Mouse (Mus musculus) CH12.LX (cell line): ENCODE results near the gene Rbm47. TPM values are rescaled to one million over a fixed set of nuclear protein-coding genes. Genes with fewer than 3 reads are reported as not detected.

Experiments used
- DNase-seq: peaks from one replicate; pipeline ENCODE4 v3.0.0-alpha.2; 2013; ENCODE audit errors: extremely low read depth
- H3K27ac ChIP-seq: 2 replicates; pipeline ENCODE4 v1.5.1; 2012; ENCODE audit warnings: low read depth, mild to moderate bottlenecking, control low read depth, moderate library complexity; ENCODE audit not compliant: insufficient read depth
- H3K27me3 ChIP-seq: replicated peaks from 2 replicates; pipeline ENCODE3; 2012; ENCODE audit warnings: inconsistent platforms
- H3K36me3 ChIP-seq, 2 experiments: replicated peaks in 1 of 2; 2 replicates each; pipeline versions ENCODE3 to v1.6.1; 2012; ENCODE audit warnings: inconsistent platforms in 1 of 2, low read length in 1 of 2, mild to moderate bottlenecking in 1 of 2, mixed read lengths in 1 of 2, moderate library complexity in 1 of 2; ENCODE audit not compliant: control insufficient read depth in 1 of 2, insufficient read depth in 1 of 2
- H3K4me1 ChIP-seq, 2 experiments: 2 replicates each; pipeline ENCODE4 v1.6.1; 2012; ENCODE audit warnings: inconsistent platforms in 1 of 2, moderate library complexity in 1 of 2; ENCODE audit not compliant: insufficient read depth in 2 of 2, control insufficient read depth in 1 of 2
- H3K4me2 ChIP-seq: 2 replicates; pipeline ENCODE4 v1.6.1; 2012; ENCODE audit warnings: low read depth, mild to moderate bottlenecking, control low read depth; ENCODE audit not compliant: poor library complexity, insufficient read depth, severe bottlenecking
- H3K4me3 ChIP-seq, 3 experiments: fragments of 150-350 bp in 1 of 3; sonication (generic) in 1 of 3; replicated peaks in 1 of 3; 2 replicates each; pipeline versions ENCODE3 to v1.5.1; 2011 to 2012; ENCODE audit warnings: low read depth in 2 of 3, low read length in 2 of 3, mild to moderate bottlenecking in 2 of 3, moderate library complexity in 2 of 3, control low read depth in 1 of 3, improper control_type of control experiment in 1 of 3, inconsistent platforms in 1 of 3, mixed read lengths in 1 of 3; ENCODE audit not compliant: poor library complexity in 1 of 3
- H3K79me2 ChIP-seq: replicated peaks from 2 replicates; pipeline ENCODE4 v1.6.1; 2012; ENCODE audit warnings: mild to moderate bottlenecking, moderate library complexity; ENCODE audit not compliant: control insufficient read depth, poor library complexity, insufficient read depth, severe bottlenecking; ENCODE audit errors: extremely low read depth
- H3K9ac ChIP-seq: 2 replicates; pipeline ENCODE4 v1.6.1; 2012; ENCODE audit warnings: low read depth, mild to moderate bottlenecking, control low read depth, moderate library complexity; ENCODE audit not compliant: insufficient read depth
- H3K9me3 ChIP-seq: replicated peaks from 2 replicates; pipeline ENCODE3; 2012; ENCODE audit warnings: low read length, inconsistent platforms, mixed read lengths
- BHLHE40 ChIP-seq: IDR thresholded peaks from 2 replicates; pipeline ENCODE4 v1.6.1; 2011; ENCODE audit warnings: mild to moderate bottlenecking, low read depth, low read length, improper control_type of control experiment
- CTCF ChIP-seq, 2 experiments: IDR thresholded peaks in 1 of 2; conservative IDR thresholded peaks in 1 of 2; 2 replicates each; pipeline ENCODE4 v1.5.1; 2011 to 2012; ENCODE audit warnings: low read depth in 2 of 2, low read length in 2 of 2, improper control_type of control experiment in 1 of 2, inconsistent platforms in 1 of 2, mild to moderate bottlenecking in 1 of 2, moderate library complexity in 1 of 2
- ELF1 ChIP-seq: IDR thresholded peaks from 2 replicates; pipeline ENCODE4 v1.6.1; 2014; ENCODE audit warnings: low read depth, mild to moderate bottlenecking, inconsistent platforms, low read length, improper control_type of control experiment
- EP300 ChIP-seq: IDR thresholded peaks from 2 replicates; pipeline ENCODE4 v1.6.1; 2011; ENCODE audit warnings: low read length, improper control_type of control experiment
- ETS1 ChIP-seq: conservative IDR thresholded peaks from 2 replicates; pipeline ENCODE4 v1.6.1; 2012; ENCODE audit warnings: low read depth, mild to moderate bottlenecking, inconsistent platforms, low read length, improper control_type of control experiment, moderate library complexity
- JUN ChIP-seq: IDR thresholded peaks from 2 replicates; pipeline ENCODE4 v1.6.1; 2011; ENCODE audit warnings: low read depth, mild to moderate bottlenecking, low read length, improper control_type of control experiment, moderate library complexity; ENCODE audit not compliant: insufficient read depth
- JUND ChIP-seq: conservative IDR thresholded peaks from 2 replicates; pipeline ENCODE4 v1.6.1; 2011; ENCODE audit warnings: low read depth, low read length, improper control_type of control experiment
- NRF1 ChIP-seq: IDR thresholded peaks from 2 replicates; pipeline ENCODE4 v1.6.1; 2014; ENCODE audit warnings: low read depth, mild to moderate bottlenecking, inconsistent platforms, low read length, improper control_type of control experiment, moderate library complexity
- RAD21 ChIP-seq: IDR thresholded peaks from 2 replicates; pipeline ENCODE4 v1.6.1; 2011; ENCODE audit warnings: low read depth, mild to moderate bottlenecking, low read length, improper control_type of control experiment, moderate library complexity
- SMC3 ChIP-seq: IDR thresholded peaks from 2 replicates; pipeline ENCODE4 v1.6.1; 2011; ENCODE audit warnings: low read depth, low read length, improper control_type of control experiment
- UBTF ChIP-seq: IDR thresholded peaks from 2 replicates; pipeline ENCODE4 v1.6.1; 2012; ENCODE audit warnings: low read depth, mild to moderate bottlenecking, inconsistent platforms, low read length, improper control_type of control experiment, moderate library complexity
- USF2 ChIP-seq: conservative IDR thresholded peaks from 2 replicates; pipeline ENCODE4 v1.6.1; 2011; ENCODE audit warnings: low read depth, low read length, improper control_type of control experiment
- ZC3H11A ChIP-seq: IDR thresholded peaks from 2 replicates; pipeline ENCODE4 v1.6.1; 2012; ENCODE audit warnings: low read depth, mild to moderate bottlenecking, inconsistent platforms, low read length, improper control_type of control experiment
- ZKSCAN1 ChIP-seq: IDR thresholded peaks from 2 replicates; pipeline ENCODE4 v1.6.1; 2012; ENCODE audit warnings: low read depth, inconsistent platforms, low read length, improper control_type of control experiment, borderline replicate concordance
- dilution Hi-C: fragments of 300-500 bp; cut with MboI; formaldehyde crosslinking; loops from 2 replicates; pipeline ENCODE4 v1.14.3; 2020; ENCODE audit warnings: low sequenced_read_pairs; ENCODE audit not compliant: extremely low pct_unique_long_range_greater_than_20kb, extremely low pct_ligation_motif_present
- in situ Hi-C: fragments of 300-500 bp; cut with MboI; formaldehyde crosslinking; loops from 3 replicates; pipeline ENCODE4 v1.14.3; 2019; ENCODE audit warnings: low sequenced_read_pairs, low pct_ligation_motif_present, low pct_unique_long_range_greater_than_20kb, mixed read lengths
- polyA plus RNA-seq: library from polyadenylated mRNA; unstranded; fragments of >175 nt; gene quantifications from 2 replicates; pipeline ENCODE4 v1.2.1, GENCODE M21; 2012; ENCODE audit warnings: low read depth; ENCODE audit not compliant: insufficient read length
- total RNA-seq, 2 experiments: library from RNA; depleted of rRNA; stranded (reverse); fragments of 300-350 nt in 1 of 2; fragments of >200 nt in 1 of 2; gene quantifications; 2 replicates each; pipeline ENCODE4 v1.2.3; 2012 to 2014

The Rbm47 gene
- total and polyA plus RNA-seq, 3 experiments: 0.08 to 9.2 (median 1.1) TPM

DNA sequence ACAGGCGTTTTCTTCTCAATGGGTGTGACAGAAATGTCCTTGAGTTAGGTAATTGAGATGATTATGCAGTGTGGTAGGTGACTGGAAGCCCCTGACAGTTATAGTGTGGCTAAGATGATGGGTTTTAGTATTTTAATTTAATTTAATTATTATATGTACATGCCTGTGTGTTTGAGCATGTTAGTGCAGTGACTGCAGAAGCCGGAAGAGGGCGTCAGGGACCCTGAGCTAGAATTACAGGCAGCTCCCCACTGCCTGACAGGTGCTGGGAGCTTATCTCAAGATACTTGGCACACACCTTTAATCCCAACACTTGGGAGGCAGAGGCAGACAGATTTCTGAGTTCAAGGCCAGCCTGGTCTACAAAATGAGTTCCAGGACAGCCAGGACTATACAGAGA lies 204.9 kb downstream of the Rbm47 start:
- DNase-seq: no peak
- in situ Hi-C loops (loop anchor here (25.0 kb wide), 1 partner anchor 269 kb away; no protein-coding TSS in a partner anchor), dilution Hi-C loops (no loop called here)

DNA sequence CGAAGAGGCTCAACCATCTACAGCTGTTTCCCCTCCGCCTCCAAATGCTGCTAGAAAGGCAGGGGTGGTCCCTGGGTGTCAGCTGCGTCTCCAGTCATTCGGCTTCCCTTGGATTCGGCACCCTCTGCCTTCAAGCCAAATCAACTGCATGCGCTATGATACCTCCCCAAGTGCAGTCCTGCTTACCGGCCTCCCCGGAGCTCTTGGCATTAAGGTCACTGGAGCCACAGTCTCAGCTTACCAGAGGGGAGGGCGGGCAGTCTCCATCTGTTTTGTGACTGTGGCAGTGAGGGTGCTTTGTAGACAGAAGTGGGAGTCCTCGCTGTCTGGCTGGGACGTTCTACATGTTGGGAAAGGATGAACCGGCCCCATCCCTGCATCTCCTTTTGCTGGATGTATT lies 205.8 kb downstream of the Rbm47 start:
- H3K79me2 ChIP-seq: no peaks in the 10 kb centered on the region
- no peak overlapping the region for H3K27ac ChIP-seq
- H3K4me1 ChIP-seq: peaks cover 0 to 3% of the 10 kb centered on the region in 2 experiments; a peak in 1 of 4 replicates
- no peak overlapping the region for H3K4me2 ChIP-seq
- TF ChIP-seq BHLHE40: no peak
- TF ChIP-seq JUN: no peak
- TF ChIP-seq ETS1: no peak
- TF ChIP-seq JUND: no peak
- no peak for TF ChIP-seq ZC3H11A
- TF ChIP-seq NRF1: no peak
- TF ChIP-seq EP300: no peak
- DNase-seq: no peak
- no peak overlapping the region for H3K9ac ChIP-seq
- H3K36me3 ChIP-seq: no peaks in the 10 kb centered on the region
- no peaks in the 10 kb centered on the region for H3K9me3 ChIP-seq
- dilution Hi-C loops: no loop called here
- in situ Hi-C loops: loop anchor here (25.0 kb wide), 1 partner anchor 270 kb away; no protein-coding TSS in a partner anchor
- no peaks in the 10 kb centered on the region for H3K27me3 ChIP-seq
- no peak overlapping the region for H3K4me3 ChIP-seq

More for the DNA sequence above, 204.9 kb downstream of the Rbm47 start:
- Histone ChIP-seq H3K27ac (no peak overlapping the region), H3K9ac (no peak overlapping the region), H3K79me2 (no peaks in the 10 kb centered on the region), H3K9me3 (no peaks in the 10 kb centered on the region), H3K36me3 (no peaks in the 10 kb centered on the region), H3K4me1 (no peaks in the 10 kb centered on the region), H3K4me2 (no peak overlapping the region), H3K4me3 (no peak overlapping the region), H3K27me3 (no peaks in the 10 kb centered on the region)
- TF ChIP-seq SMC3: no peak
- no peak for TF ChIP-seq UBTF
- TF ChIP-seq RAD21: no peak
- no peak for TF ChIP-seq ZKSCAN1
- TF ChIP-seq USF2: no peak
- TF ChIP-seq ELF1: no peak
- TF ChIP-seq CTCF (conservative IDR thresholded peaks at IDR 0.05 in 1 of 2, IDR thresholded peaks at IDR 0.05 in 1 of 2; ENCODE audit: low read depth in 2 of 2, low read length in 2 of 2): 0 out of 4 replicates have a peak, but pooled peaks of 1 of the 2 experiments have one; percentile 4
- no peak for TF ChIP-seq EP300

Other genes starting within 250 kb of the Rbm47 start
- gene Chrna9, start 238.2 kb downstream of the Rbm47 start, total RNA-seq (2012; rRNA removed): not detected in 2 replicates
- not detected in 2 replicates for gene Chrna9, start 238.2 kb downstream of the Rbm47 start, total RNA-seq (2014; rRNA removed)
- 0.57 TPM in 1 of 2 replicates, not detected in the other for gene Chrna9, start 238.2 kb downstream of the Rbm47 start, polyA plus RNA-seq
- gene 9130230L23Rik, start 168.8 kb downstream of the Rbm47 start, total RNA-seq (2012; rRNA removed): 0.30 and 0.38 TPM in 2 replicates
- not detected in 2 replicates for gene 9130230L23Rik, start 168.8 kb downstream of the Rbm47 start, total RNA-seq (2014; rRNA removed)
- 0.20 and 0.35 TPM in 2 replicates for gene 9130230L23Rik, start 168.8 kb downstream of the Rbm47 start, polyA plus RNA-seq
- gene Nsun7, start 86.8 kb upstream of the Rbm47 start, total RNA-seq (2012; rRNA removed): 0.04 and 0.13 TPM in 2 replicates
- not detected in 2 replicates for gene Nsun7, start 86.8 kb upstream of the Rbm47 start, total RNA-seq (2014; rRNA removed)
- 0.15 TPM in 1 of 2 replicates, not detected in the other for gene Nsun7, start 86.8 kb upstream of the Rbm47 start, polyA plus RNA-seq